Mouse (Mus musculus) liver, embryonic 14 days (tissue): ENCODE results near the gene Scn10a. TPM values are rescaled to one million over a fixed set of nuclear protein-coding genes. Genes with fewer than 3 reads are reported as not detected.

Experiments used
- polyA plus RNA-seq: library from polyadenylated mRNA; depleted of rRNA; stranded (reverse); fragments of >200 nt; gene quantifications from 2 replicates; pipeline ENCODE4 v1.2.3, GENCODE M21; 2012; rRNA removed

The Scn10a gene
- 0.05 TPM in 2 replicates for polyA plus RNA-seq

GRCm38 (mm10) chr9:119719222-119719621 lies at the start of gene Scn10a:
Scn10a (minus strand) TSS chr9:119719322.

GRCm38 (mm10) chr9:119578636-119579438 lies 140.3 kb downstream of the Scn10a start, which contains the start of gene Scn5a:
Scn5a (minus strand) TSS chr9:119579016.

Other genes starting within 250 kb of the Scn10a start
- gene Scn5a, start 140.3 kb downstream of the Scn10a start, polyA plus RNA-seq, result 0.02 TPM in 2 replicates
- 0.01 TPM in 1 of 2 replicates, not detected in the other for gene Scn11a, start 106.1 kb upstream of the Scn10a start, polyA plus RNA-seq
- gene Wdr48, start 175.6 kb upstream of the Scn10a start, polyA plus RNA-seq, result 16.0 and 17.1 TPM in 2 replicates
- 5.2 and 6.1 TPM in 2 replicates for gene Gorasp1, start 218.2 kb upstream of the Scn10a start, polyA plus RNA-seq
- gene Ttc21a, start 218.3 kb upstream of the Scn10a start, polyA plus RNA-seq, result 0.12 and 0.23 TPM in 2 replicates